Mouse (Mus musculus) liver, embryonic 11.5 days (tissue): ENCODE measurements around the gene Chrna3. TPM values are rescaled to one million over a fixed set of nuclear protein-coding genes. Genes with fewer than 3 reads are reported as not detected.

Experiments
- ATAC-seq: fragments of 200-750 bp; cut with Nextera tagmentation; replicated peaks from 2 replicates; pipeline ENCODE4 v1.8.0; 2017; ENCODE audit warnings: moderate number of reproducible peaks, mild to moderate bottlenecking, moderate TSS enrichment, moderate library complexity; ENCODE audit not compliant: low FRiP score
- DNase-seq: peaks from one replicate; pipeline ENCODE4 v3.0.0-alpha.2; 2017; ENCODE audit warnings: low spot score
- H3K27ac ChIP-seq: fragments of 300-500 bp; sonication (generic); 2 replicates; pipeline ENCODE4 v1.5.1; 2014; ENCODE audit warnings: mild to moderate bottlenecking, low read depth, low read length, control low read depth
- H3K27me3 ChIP-seq: fragments of 300-500 bp; sonication (generic); replicated peaks from 2 replicates; pipeline ENCODE4 v1.6.1; 2014; ENCODE audit warnings: low read length, mixed read lengths; ENCODE audit not compliant: control insufficient read depth, insufficient read depth
- H3K36me3 ChIP-seq: fragments of 300-500 bp; sonication (generic); 2 replicates; pipeline ENCODE4 v1.6.1; 2014; ENCODE audit warnings: mild to moderate bottlenecking, low read length, moderate library complexity, mixed read lengths; ENCODE audit not compliant: control insufficient read depth, insufficient read depth
- H3K4me1 ChIP-seq: fragments of 300-500 bp; sonication (generic); replicated peaks from 2 replicates; pipeline ENCODE4 v1.6.1; 2014; ENCODE audit warnings: low read length, mixed read lengths; ENCODE audit not compliant: control insufficient read depth, insufficient read depth
- H3K4me2 ChIP-seq: fragments of 300-500 bp; sonication (generic); 2 replicates; pipeline ENCODE4 v1.6.1; 2014; ENCODE audit warnings: mild to moderate bottlenecking, control low read depth, moderate library complexity
- H3K4me3 ChIP-seq: fragments of 300-500 bp; sonication (generic); 2 replicates; pipeline ENCODE4 v1.5.1; 2014; ENCODE audit warnings: low read depth, low read length, control low read depth
- H3K9ac ChIP-seq: fragments of 300-500 bp; sonication (generic); 2 replicates; pipeline ENCODE4 v1.6.1; 2014; ENCODE audit warnings: low read depth, low read length, control low read depth
- H3K9me3 ChIP-seq: fragments of 300-500 bp; sonication (generic); 2 replicates; pipeline ENCODE4 v1.6.1; 2016; ENCODE audit warnings: low read length, inconsistent platforms, mixed read lengths; ENCODE audit not compliant: control insufficient read depth
- WGBS: fragments of 180-500 bp; shearing (Covaris S2); extraction: QIAGEN DNeasy Blood & Tissue Kit; methylation state at CpG from one replicate; pipeline ENCODE4 v1.1.7; 2014; 5-methylcytosine and 5-hydroxymethylcytosine counted together
- polyA plus RNA-seq: library from polyadenylated mRNA; unstranded; fragments of >200 nt; fragmentation: Nextera tagmentation; extraction: Ambion mirVana; gene quantifications from 2 replicates; pipeline ENCODE4 v1.2.1, GENCODE M21; 2014

The Chrna3 gene
- polyA plus RNA-seq, result 0.16 and 0.18 TPM in 2 replicates

- Histone ChIP-seq H3K9ac (no peak within 1 kb of the TSS), H3K9me3 (no peaks in the 10 kb centered on the region), H3K4me1 (peaks cover 3% of the 10 kb centered on the region; the same call in 1 of the 2 replicates), H3K4me2 (peak within 1 kb of the TSS; percentile 52), H3K27me3 (peaks cover 39% of the 10 kb centered on the region), H3K4me3 (peak within 1 kb of the TSS; percentile 29; the same call in 1 of the 2 replicates), H3K27ac (no peak within 1 kb of the TSS), H3K36me3 (no peaks in the 10 kb centered on the region)
- WGBS, result 4% methylated on average over 39 of the region's 39 CpGs
- no peak for ATAC-seq
- DNase-seq, result peak; percentile 55
These were observed at the start of gene Chrna3 for GRCm38 (mm10) chr9:55026275-55026663. TSS of gene Chrna3 (minus strand) at chr9:55026562.

GRCm38 (mm10) chr9:55067965-55068265 is 41.6 kb upstream of the Chrna3 start:
- WGBS, result 42% methylated on average over 5 of the region's 5 CpGs
- Histone ChIP-seq H3K4me2 (no peak overlapping the region), H3K4me3 (no peak overlapping the region), H3K27ac (no peak overlapping the region), H3K9ac (no peak overlapping the region), H3K27me3 (no peaks in the 10 kb centered on the region), H3K4me1 (no peaks in the 10 kb centered on the region), H3K36me3 (no peaks in the 10 kb centered on the region), H3K9me3 (no peaks in the 10 kb centered on the region)
- no peak for DNase-seq
- no peak for ATAC-seq

- 50% methylated on average over 8 of the region's 8 CpGs for WGBS
- Histone ChIP-seq H3K4me3 (no peak overlapping the region), H3K4me2 (no peak overlapping the region), H3K27ac (no peak overlapping the region), H3K9ac (no peak overlapping the region), H3K4me1 (no peaks in the 10 kb centered on the region), H3K9me3 (no peaks in the 10 kb centered on the region), H3K36me3 (no peaks in the 10 kb centered on the region), H3K27me3 (no peaks in the 10 kb centered on the region)
- DNase-seq (no peak), ATAC-seq (no peak)
These were observed 41.0 kb upstream of the Chrna3 start for GRCm38 (mm10) chr9:55067260-55067964.

- 82% methylated on average over 9 of the region's 9 CpGs for WGBS
- no peak overlapping the region for H3K4me2 ChIP-seq
- no peak overlapping the region for H3K4me3 ChIP-seq
- H3K27me3 ChIP-seq, result no peaks in the 10 kb centered on the region
- DNase-seq (no peak), ATAC-seq (no peak)
- no peak overlapping the region for H3K27ac ChIP-seq
- no peaks in the 10 kb centered on the region for H3K9me3 ChIP-seq
- H3K9ac ChIP-seq, result no peak overlapping the region
- H3K4me1 ChIP-seq, result no peaks in the 10 kb centered on the region
- H3K36me3 ChIP-seq, result no peaks in the 10 kb centered on the region
These were observed 38.9 kb upstream of the Chrna3 start for GRCm38 (mm10) chr9:55065241-55065640.

- no peak overlapping the region for H3K4me3 ChIP-seq
- H3K4me1 ChIP-seq, result no peaks in the 10 kb centered on the region
- ATAC-seq, result no peak
- H3K9ac ChIP-seq, result no peak overlapping the region
- no peaks in the 10 kb centered on the region for H3K36me3 ChIP-seq
- H3K4me2 ChIP-seq, result no peak overlapping the region
- no peaks in the 10 kb centered on the region for H3K9me3 ChIP-seq
- no peak for DNase-seq
- WGBS, result 84% methylated on average over 4 of the region's 4 CpGs
- no peaks in the 10 kb centered on the region for H3K27me3 ChIP-seq
- H3K27ac ChIP-seq, result no peak overlapping the region
These were observed 31.7 kb upstream of the Chrna3 start for GRCm38 (mm10) chr9:55058067-55058466.

DNA sequence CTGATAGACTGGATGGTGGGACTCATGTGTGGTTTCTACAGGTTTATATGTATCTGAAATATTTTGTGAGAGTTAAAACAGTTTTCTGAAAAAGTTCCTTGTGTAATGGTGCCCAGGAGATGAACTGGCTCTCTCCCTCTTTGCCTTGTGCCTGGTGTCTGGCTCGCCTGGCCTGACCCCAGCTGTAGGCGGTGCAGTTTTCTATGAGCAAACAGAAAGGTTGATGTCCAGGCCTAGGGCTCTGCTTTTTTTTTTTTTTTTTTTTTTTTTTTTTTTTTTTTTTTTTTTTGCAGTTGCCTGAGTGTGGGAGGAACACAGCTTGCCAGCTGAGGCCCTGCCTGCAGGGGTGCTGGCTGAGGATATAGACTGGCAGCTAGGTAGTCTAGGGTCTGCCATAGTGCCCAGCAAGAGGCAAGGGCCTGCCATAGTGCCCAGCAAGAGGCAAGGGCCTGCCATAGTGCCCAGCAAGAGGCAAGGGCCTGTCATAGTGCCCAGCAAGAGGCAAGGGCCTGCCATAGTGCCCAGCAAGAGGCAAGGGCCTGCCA is 29.1 kb upstream of the Chrna3 start:
- no peaks in the 10 kb centered on the region for H3K36me3 ChIP-seq
- no peak overlapping the region for H3K27ac ChIP-seq
- H3K9me3 ChIP-seq, result no peaks in the 10 kb centered on the region
- H3K9ac ChIP-seq, result no peak overlapping the region
- ATAC-seq (no peak), DNase-seq (no peak)
- no peak overlapping the region for H3K4me3 ChIP-seq
- H3K4me2 ChIP-seq, result no peak overlapping the region
- no peaks in the 10 kb centered on the region for H3K4me1 ChIP-seq
- no peaks in the 10 kb centered on the region for H3K27me3 ChIP-seq
- WGBS, result 53% methylated on average over 2 of the region's 2 CpGs

DNA sequence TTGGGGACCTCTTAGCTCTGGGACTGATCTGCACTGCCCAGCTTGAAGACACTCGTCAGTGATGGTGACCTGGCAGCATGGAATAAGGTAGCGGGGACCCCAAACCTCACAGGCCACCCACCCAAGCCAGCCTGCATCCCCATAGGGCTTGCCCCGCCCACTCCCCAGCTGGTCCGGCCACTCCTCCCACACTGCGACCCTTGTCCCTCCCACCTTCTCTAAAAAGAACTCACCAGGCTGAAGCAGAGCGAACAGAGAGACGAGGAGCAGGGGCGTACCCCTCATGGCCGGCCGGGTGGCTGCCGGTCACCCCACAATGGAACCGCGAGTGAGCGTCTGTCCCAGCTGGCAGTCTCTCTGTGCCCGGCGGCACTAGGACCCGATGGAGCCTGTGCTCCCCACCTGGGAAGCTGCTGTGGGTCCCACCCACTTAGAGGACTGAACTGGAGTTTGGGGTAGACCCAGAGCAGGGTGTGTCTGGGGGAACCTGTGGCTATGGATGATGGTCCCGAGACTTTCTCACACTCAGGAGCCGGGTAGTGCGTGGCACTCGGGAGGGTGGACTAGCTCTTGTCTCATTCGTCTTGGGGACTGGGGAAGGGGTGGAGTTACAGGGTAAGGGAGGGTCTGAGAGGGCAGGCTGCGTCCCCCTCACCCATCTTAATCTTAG is 22.0 kb upstream of the Chrna3 start, which contains the start of gene Chrnb4:
TSS of gene Chrnb4 (minus strand) at position 569 of the 670 bp plus-strand sequence.
- 2% methylated on average over 23 of the region's 23 CpGs for WGBS
- peak within 1 kb of the TSS; percentile 45 for H3K4me3 ChIP-seq
- H3K4me2 ChIP-seq, result peak within 1 kb of the TSS; percentile 79
- no peaks in the 10 kb centered on the region for H3K36me3 ChIP-seq
- DNase-seq, result peak; percentile 46
- peaks cover 16% of the 10 kb centered on the region; the same call in 1 of the 2 replicates for H3K27me3 ChIP-seq
- H3K27ac ChIP-seq, result no peak within 1 kb of the TSS
- no peak; the same call in 1 of the 2 replicates for ATAC-seq
- peaks cover 4% of the 10 kb centered on the region; the same call in 1 of the 2 replicates for H3K4me1 ChIP-seq
- peak within 1 kb of the TSS; percentile 20; the same call in 1 of the 2 replicates for H3K9ac ChIP-seq
- no peaks in the 10 kb centered on the region for H3K9me3 ChIP-seq

- H3K4me1 ChIP-seq, result peaks cover 4% of the 10 kb centered on the region; the same call in 1 of the 2 replicates
- no peak overlapping the region for H3K9ac ChIP-seq
- no peaks in the 10 kb centered on the region for H3K36me3 ChIP-seq
- no peaks in the 10 kb centered on the region for H3K9me3 ChIP-seq
- H3K4me2 ChIP-seq, result no peak overlapping the region
- WGBS, result under 1% methylated on average over 3 of the region's 3 CpGs
- no peak overlapping the region for H3K27ac ChIP-seq
- H3K27me3 ChIP-seq, result peaks cover 16% of the 10 kb centered on the region; the same call in 1 of the 2 replicates
- DNase-seq, result no peak
- no peak overlapping the region for H3K4me3 ChIP-seq
- no peak for ATAC-seq
These were observed 20.4 kb upstream of the Chrna3 start for GRCm38 (mm10) chr9:55046764-55047163.
